Mouse (Mus musculus) activated CD4-positive, CD25-positive, alpha-beta regulatory T cell, adult 4 months (primary cell): ENCODE data around the gene Rab3ip. TPM values are rescaled to one million over a fixed set of nuclear protein-coding genes. Genes with fewer than 3 reads are reported as not detected.

Source experiments
- polyA plus RNA-seq, 2 experiments: library from polyadenylated mRNA; unstranded; fragments of 100-300 nt; shearing (Covaris generic); gene quantifications; one replicate each; pipeline ENCODE4 v1.2.1; 2017

Gene Rab3ip
- polyA plus RNA-seq, 2 experiments from 2014 or later: 12.1 to 15.4 TPM

Other genes with a start within 250 kb of the Rab3ip start
- gene Myrfl, start 53.9 kb downstream of the Rab3ip start, polyA plus RNA-seq: not detected
- gene Gm10271, start 21.8 kb upstream of the Rab3ip start, polyA plus RNA-seq: not detected
- gene Best3, start 35.5 kb upstream of the Rab3ip start, polyA plus RNA-seq: not detected
- not detected for gene Lrrc10, start 94.6 kb upstream of the Rab3ip start, polyA plus RNA-seq
- 100 to 1,000 TPM; 244 to 245 TPM for gene Cct2, start 113.0 kb upstream of the Rab3ip start, polyA plus RNA-seq
- gene Frs2, start 197.8 kb upstream of the Rab3ip start, polyA plus RNA-seq: 10 to 100 TPM in 1 of 2 experiments, 1 to 10 TPM in 1; 9.9 to 10.1 TPM